Mouse (Mus musculus) left cerebral cortex, adult 2 months (tissue): ENCODE measurements at regions not wholly inside any gene's neighbourhood (a gene's known extent, or its start where the extent isn't known, plus 50 kb on each side); places are given as distances from the start of the nearest gene placed in this dataset.
A peak's percentile ranks its signal among the peaks of the same experiment; 100 is the strongest.

ENCODE experiments used
- DNase-seq, 2 experiments: peaks; one replicate each; pipeline ENCODE4 v3.0.0; 2021 to 2022; ENCODE audit warnings: low spot score in 2 of 2, mixed read lengths in 1 of 2; ENCODE audit errors: extremely low spot score in 1 of 2
- H3K27ac ChIP-seq: fragments of 200-600 bp; 2 replicates; pipeline ENCODE4 v1.8.1; 2022
- H3K4me3 ChIP-seq: fragments of 200-600 bp; 2 replicates; pipeline ENCODE4 v1.8.1; 2022
- CTCF ChIP-seq: fragments of 200-600 bp; IDR thresholded peaks from 2 replicates; pipeline ENCODE4 v1.8.1; 2022; ENCODE audit warnings: antibody characterized with exemption, mild to moderate bottlenecking, moderate library complexity
- intact Hi-C: fragments of 180-260 bp; cut with DNase I; formaldehyde crosslinking; loops from one replicate; pipeline ENCODE4 v1.15.1; 2025

DNA sequence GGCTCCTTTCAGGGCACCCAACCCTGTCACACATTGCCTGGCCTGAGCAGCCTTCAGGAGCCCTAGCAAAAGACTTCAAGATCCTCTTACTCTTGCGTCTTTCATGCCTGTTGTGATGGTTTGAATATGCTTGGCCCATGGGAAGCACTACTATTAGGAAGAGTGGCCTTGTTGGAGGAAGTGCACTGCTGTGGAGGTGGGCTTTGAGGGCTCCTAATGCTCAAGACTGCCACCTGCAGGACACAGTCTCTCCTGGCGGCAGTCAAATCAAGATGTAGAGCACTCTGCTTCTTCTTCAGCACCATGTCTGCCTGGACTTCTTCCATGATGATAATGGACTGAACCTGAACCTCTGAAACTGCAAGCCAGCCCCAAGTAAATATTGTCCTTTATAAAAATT lies 73.0 kb downstream of the Tsen15 start:
- H3K27ac ChIP-seq: no peak overlapping the region
- DNase-seq: no peak
- TF ChIP-seq CTCF: no peak; the same call in 1 of the 2 replicates
- intact Hi-C loops: no loop called here
- H3K4me3 ChIP-seq: no peak overlapping the region

- Histone ChIP-seq H3K4me3 (no peak overlapping the region), H3K27ac (no peak overlapping the region)
- no peak for TF ChIP-seq CTCF
- DNase-seq: no peak
- intact Hi-C loops: no loop called here
These were observed 81.0 kb downstream of the Tsen15 start for GRCm38 (mm10) chr1:152305461-152305860.

DNA sequence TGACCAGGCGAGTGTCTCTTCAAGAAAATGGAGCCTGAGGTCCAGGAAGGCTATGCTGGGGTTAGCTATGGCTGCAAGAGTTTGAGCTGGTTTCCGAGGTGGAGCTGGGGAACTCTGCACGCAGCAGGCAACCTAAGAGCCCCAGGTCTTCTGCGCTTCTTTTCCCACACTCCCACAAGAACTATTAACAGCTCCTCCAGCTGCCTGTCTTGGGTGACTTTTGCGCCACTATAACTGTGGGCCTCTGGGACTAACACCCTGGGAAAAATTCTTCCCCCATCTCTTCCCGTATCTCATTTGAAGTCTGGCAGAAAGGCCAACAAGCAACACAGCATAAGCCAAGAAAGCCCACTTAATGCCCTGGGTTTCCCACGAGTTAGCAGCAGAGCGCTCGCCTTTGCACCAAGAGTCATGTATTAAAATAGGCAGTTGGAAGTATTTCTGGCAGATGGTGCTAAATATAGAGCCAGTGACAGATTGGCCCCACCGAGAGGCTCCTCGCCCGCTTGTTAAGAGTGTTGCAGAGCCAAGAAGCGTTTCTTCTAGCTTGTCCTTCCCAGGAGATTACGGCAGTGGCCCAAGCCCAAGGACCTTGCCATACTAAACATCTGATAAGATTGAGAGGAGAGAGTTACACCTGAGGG lies 81.9 kb downstream of the Tsen15 start:
- intact Hi-C loops: no loop called here
- DNase-seq: peak in 1 of 2 experiments; percentile 19
- Histone ChIP-seq H3K4me3 (no peak overlapping the region), H3K27ac (no peak overlapping the region)
- TF ChIP-seq CTCF: no peak

- intact Hi-C loops: no loop called here
- TF ChIP-seq CTCF: no peak
- DNase-seq: no peak
- H3K27ac ChIP-seq: no peak overlapping the region
- H3K4me3 ChIP-seq: no peak overlapping the region
These were observed 85.1 kb downstream of the Tsen15 start for GRCm38 (mm10) chr1:152301355-152301754.

DNA sequence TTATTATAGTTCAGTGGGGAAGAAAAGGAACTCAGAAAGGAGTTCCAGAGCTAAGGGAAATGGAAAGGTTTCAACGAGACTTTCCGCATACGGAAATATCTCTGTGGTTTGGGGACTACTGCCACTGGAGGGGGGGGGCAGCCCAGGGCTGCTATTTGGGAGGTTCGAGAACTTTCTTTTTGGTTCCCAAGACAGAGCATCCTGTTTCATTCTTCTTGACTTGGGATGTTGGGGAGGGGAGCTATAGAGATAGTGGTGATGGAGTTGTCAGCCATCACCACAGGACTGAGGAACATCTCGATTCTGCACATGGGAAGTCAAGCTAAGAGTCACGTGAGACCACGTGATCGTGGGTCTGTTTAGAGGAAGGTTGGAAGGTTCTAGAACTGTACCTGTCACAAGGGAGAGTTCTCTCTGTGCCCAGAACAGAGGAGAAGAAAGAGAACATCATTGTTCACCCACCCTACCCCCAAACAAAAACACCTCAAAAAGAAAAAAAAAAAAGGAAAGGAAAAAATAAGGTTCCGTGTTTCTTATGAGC lies 94.2 kb downstream of the Tsen15 start:
- Histone ChIP-seq H3K27ac (no peak overlapping the region), H3K4me3 (no peak overlapping the region)
- intact Hi-C loops: loop anchor here (5.0 kb wide), 1 partner anchor 65 kb away; no protein-coding TSS in a partner anchor
- DNase-seq: no peak
- no peak for TF ChIP-seq CTCF

DNA sequence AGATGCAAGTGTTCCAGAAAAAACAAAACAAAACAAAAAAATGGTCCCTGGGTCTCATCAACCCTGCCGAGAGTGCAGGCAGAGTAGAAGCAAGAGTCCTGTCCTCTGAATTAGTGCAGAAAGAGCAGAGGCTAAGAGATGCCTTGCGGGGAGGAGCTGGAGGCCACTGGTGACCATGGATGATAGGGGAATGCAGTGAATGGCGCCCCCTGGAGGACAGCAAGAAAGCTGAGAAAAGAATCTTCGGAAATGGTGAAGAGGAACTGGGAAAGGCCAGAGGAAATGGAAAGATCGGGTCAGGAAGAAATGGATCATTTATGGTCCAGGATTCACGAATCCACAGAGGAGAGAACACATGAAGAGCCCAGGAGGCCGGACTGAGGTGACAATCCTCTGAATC lies 95.7 kb downstream of the Tsen15 start:
- H3K27ac ChIP-seq: no peak overlapping the region

GRCm38 (mm10) chr1:152287566-152288490 lies 98.7 kb downstream of the Tsen15 start:
- DNase-seq: no peak
- intact Hi-C loops: no loop called here
- no peak for TF ChIP-seq CTCF
- Histone ChIP-seq H3K4me3 (no peak overlapping the region), H3K27ac (no peak overlapping the region)

More for the DNA sequence above, 95.7 kb downstream of the Tsen15 start:
- TF ChIP-seq CTCF: peak; percentile 84
- intact Hi-C loops: loop anchor here (1.0 to 5.0 kb wide), 3 partner anchors 67 to 470 kb away; no protein-coding TSS in a partner anchor
- DNase-seq: peak; percentile 63 to 73
- no peak overlapping the region for H3K4me3 ChIP-seq

DNA sequence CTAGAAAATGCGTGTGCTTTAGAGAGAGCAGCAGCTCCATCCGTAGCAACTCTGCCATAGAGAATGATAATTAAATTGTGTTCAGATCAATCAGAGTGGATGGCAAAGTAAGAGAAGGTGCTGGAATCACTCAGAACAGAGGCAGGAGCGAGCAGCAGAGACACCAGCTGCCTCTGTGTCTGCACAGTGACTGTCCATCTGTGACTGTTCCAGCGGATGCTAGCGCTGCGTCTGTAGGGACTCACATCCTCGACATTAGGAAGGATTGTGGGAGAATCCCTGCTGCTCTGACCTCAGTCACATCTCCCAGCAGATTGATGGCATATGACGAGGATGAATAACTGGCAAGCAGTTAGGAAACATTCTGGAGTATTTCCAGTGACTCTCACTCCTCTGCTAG lies 99.8 kb downstream of the Tsen15 start:
- Histone ChIP-seq H3K4me3 (no peak overlapping the region), H3K27ac (no peak overlapping the region)
- intact Hi-C loops: no loop called here
- no peak for DNase-seq
- TF ChIP-seq CTCF: no peak

- intact Hi-C loops: no loop called here
- Histone ChIP-seq H3K4me3 (no peak overlapping the region), H3K27ac (no peak overlapping the region)
- no peak for DNase-seq
- no peak for TF ChIP-seq CTCF
These were observed 104.4 kb downstream of the Tsen15 start for GRCm38 (mm10) chr1:152282106-152282505.

DNA sequence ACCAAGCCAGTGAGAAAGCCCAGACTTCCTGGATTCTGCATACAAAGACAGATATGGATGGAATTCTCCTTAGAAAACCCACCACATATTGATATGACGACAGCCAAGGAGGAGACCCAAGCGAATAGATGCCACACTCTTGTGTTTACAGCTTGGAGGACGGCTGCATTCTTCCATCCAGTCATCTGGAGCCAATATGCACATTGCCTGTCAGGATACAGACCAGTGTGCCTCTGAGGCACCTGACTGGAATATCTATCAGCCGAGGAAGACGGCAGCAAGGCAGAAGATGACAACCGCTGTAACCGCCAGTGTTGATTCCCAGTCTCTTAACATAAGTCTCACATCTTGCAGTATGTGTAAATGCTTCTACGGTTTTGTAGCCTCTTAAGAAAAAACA lies 105.3 kb downstream of the Tsen15 start:
- no peak overlapping the region for H3K27ac ChIP-seq
- intact Hi-C loops: no loop called here

DNA sequence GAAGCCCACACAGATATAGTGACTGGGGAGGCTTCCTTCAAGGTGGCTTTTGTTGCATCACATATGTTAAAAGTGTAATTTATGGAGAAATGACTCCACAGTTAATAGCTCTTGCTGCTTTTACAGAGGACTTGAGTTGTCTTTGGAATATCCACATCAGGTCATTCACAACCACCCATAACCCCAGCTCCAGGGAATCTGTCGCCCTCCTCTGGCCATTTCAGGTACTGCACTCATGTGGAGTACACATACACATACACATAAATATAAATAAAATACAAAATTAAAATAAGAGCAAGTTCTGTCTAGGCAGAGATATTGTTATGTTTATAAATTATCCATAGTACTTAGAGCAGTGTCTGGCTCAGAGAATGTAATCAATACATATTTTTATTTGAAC lies 106.5 kb downstream of the Tsen15 start:
- DNase-seq: no peak
- TF ChIP-seq CTCF: peak; percentile 44
- intact Hi-C loops: no loop called here

More for the DNA sequence above, 105.3 kb downstream of the Tsen15 start:
- TF ChIP-seq CTCF: no peak
- DNase-seq: no peak
- H3K4me3 ChIP-seq: no peak overlapping the region

DNA sequence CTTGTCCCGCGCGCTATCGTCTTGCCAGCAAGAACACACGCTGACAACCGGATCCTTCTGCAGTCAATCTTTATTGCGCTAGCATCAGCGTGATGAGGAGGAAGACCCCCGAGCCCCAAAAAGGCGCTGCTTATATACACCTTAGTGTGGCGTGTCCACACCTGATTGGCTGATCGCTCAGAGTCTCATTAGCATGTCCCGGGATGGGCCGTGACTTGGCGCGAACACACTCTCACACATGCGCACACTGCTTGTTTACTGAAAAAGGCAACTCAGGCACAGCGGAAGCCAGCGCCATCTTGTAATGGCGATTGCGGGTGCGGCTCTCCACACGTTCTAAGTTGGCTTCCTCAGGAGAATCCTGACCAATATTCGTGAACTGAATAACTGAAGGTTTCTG lies 111.5 kb downstream of the Tsen15 start:
- no peak for TF ChIP-seq CTCF
- Histone ChIP-seq H3K4me3 (no peak overlapping the region), H3K27ac (no peak overlapping the region)
- intact Hi-C loops: no loop called here
- no peak for DNase-seq

More for the DNA sequence above, 106.5 kb downstream of the Tsen15 start:
- Histone ChIP-seq H3K27ac (no peak overlapping the region), H3K4me3 (no peak overlapping the region)
